Comparison of ENCODE assay signal across 22 mouse cellular contexts in genomic region chr2:77270136-77270535, GRCm38 (mm10). TPM values are rescaled to one million over a fixed set of nuclear protein-coding genes. Genes with fewer than 3 reads are reported as not detected.
DNase-seq lines count a peak whose midpoint lies in the region; ATAC-seq and TF ChIP-seq lines count a peak whose summit lies in the region.
"Had no signal": no experiment of that assay in that cellular context is flagged by ENCODE, and none has a peak within 500 bp of the region (broad histone marks: within the 10 kb centered on the region; RNA-seq: fewer than 3 reads in every experiment).

No protein-coding gene starts in this region.

- TF ChIP-seq CTCF in embryonic fibroblast, embryonic 13.5 days (IDR thresholded peaks at IDR 0.05; ENCODE audit: borderline replicate concordance, insufficient read depth, low read length), result no peak

- no peaks in the 10 kb centered on the region for H3K27me3 ChIP-seq in hindbrain, embryonic 16.5 days (replicated peaks; ENCODE audit: control insufficient read depth, insufficient read depth, low read length)
- H3K27me3 ChIP-seq: heart, embryonic 15.5 days; hindbrain, embryonic 15.5 days; liver, embryonic 13.5 days; megakaryocyte, embryonic 14.5 days; midbrain, embryonic 15.5 days; neural tube, embryonic 13.5 days had no signal

- TF ChIP-seq POLR2A in embryonic fibroblast, embryonic 13.5 days (IDR thresholded peaks at IDR 0.05; ENCODE audit: low read depth, low read length), result no peak

- no peak overlapping the region for H3K9ac ChIP-seq in hindbrain, embryonic 16.5 days (ENCODE audit: low read depth, low read length)
- H3K9ac ChIP-seq: heart, embryonic 15.5 days; hindbrain, embryonic 15.5 days; liver, embryonic 13.5 days; lung, embryonic 14.5 days; midbrain, embryonic 15.5 days; neural tube, embryonic 13.5 days had no signal

- peak; percentile 44 to 45 for DNase-seq in heart, postnatal 10 days
- no peak for DNase-seq in heart, adult 8-10 months (ENCODE audit: low spot score)
- DNase-seq in urinary bladder, postnatal 14 days (ENCODE audit: low spot score), result peak; percentile 44
- no peak for DNase-seq in urinary bladder, postnatal 10 days (ENCODE audit: low spot score)
- DNase-seq in spleen, postnatal 10 days (ENCODE audit: low spot score in 2 of 2), result no peak
- DNase-seq: cerebellum, adult 11 months; cerebellum, adult 9-11 months; heart, adult 2 months; kidney, postnatal 25 days; liver, embryonic 13.5 days; lung, embryonic 14.5 days; lung, postnatal 36 days; retina, postnatal 1 day; right cerebral cortex, postnatal 25 days had no signal

- no peak for ATAC-seq in hindbrain, embryonic 16.5 days
- ATAC-seq: intestine, postnatal 0 days; midbrain, embryonic 15.5 days had no signal

- no peaks in the 10 kb centered on the region for H3K36me3 ChIP-seq in hindbrain, embryonic 16.5 days (ENCODE audit: control insufficient read depth, insufficient read depth, low read length)
- H3K36me3 ChIP-seq: heart, embryonic 15.5 days; hindbrain, embryonic 15.5 days; liver, embryonic 13.5 days; midbrain, embryonic 15.5 days; neural tube, embryonic 13.5 days had no signal

- H3K9me3 ChIP-seq in hindbrain, embryonic 16.5 days (ENCODE audit: control insufficient read depth, low read length), result no peaks in the 10 kb centered on the region
- H3K9me3 ChIP-seq: heart, embryonic 15.5 days; hindbrain, embryonic 15.5 days; liver, embryonic 13.5 days; megakaryocyte, embryonic 14.5 days; midbrain, embryonic 15.5 days; neural tube, embryonic 13.5 days had no signal

- no peak overlapping the region for H3K4me3 ChIP-seq in embryonic fibroblast, embryonic 13.5 days (ENCODE audit: insufficient read depth, low read length)
- no peak overlapping the region for H3K4me3 ChIP-seq in hindbrain, embryonic 16.5 days (ENCODE audit: low read length)
- H3K4me3 ChIP-seq: heart, adult 2 months; heart, embryonic 15.5 days; hindbrain, embryonic 15.5 days; liver, embryonic 13.5 days; megakaryocyte, embryonic 14.5 days; midbrain, embryonic 15.5 days; neural tube, embryonic 13.5 days had no signal

- H3K4me1 ChIP-seq in embryonic fibroblast, embryonic 13.5 days (ENCODE audit: control insufficient read depth, insufficient read depth, low read length), result peaks cover 32% of the 10 kb centered on the region
- H3K4me1 ChIP-seq in hindbrain, embryonic 16.5 days (ENCODE audit: control insufficient read depth, insufficient read depth, low read depth, low read length), result peaks cover under 1% of the 10 kb centered on the region
- H3K4me1 ChIP-seq: liver, embryonic 13.5 days; megakaryocyte, embryonic 14.5 days had no signal

- no peak overlapping the region for H3K4me2 ChIP-seq in hindbrain, embryonic 16.5 days (ENCODE audit: low read length)
- H3K4me2 ChIP-seq: heart, embryonic 15.5 days; hindbrain, embryonic 15.5 days; liver, embryonic 13.5 days; lung, embryonic 14.5 days; midbrain, embryonic 15.5 days; neural tube, embryonic 13.5 days had no signal

- H3K27ac ChIP-seq in embryonic fibroblast, embryonic 13.5 days (ENCODE audit: insufficient read depth, low read length), result peak overlapping the region; percentile 81
- H3K27ac ChIP-seq in hindbrain, embryonic 16.5 days (ENCODE audit: low read depth, low read length), result no peak overlapping the region
- H3K27ac ChIP-seq: heart, adult 2 months; heart, embryonic 15.5 days; hindbrain, embryonic 15.5 days; liver, embryonic 13.5 days; midbrain, embryonic 15.5 days; neural tube, embryonic 13.5 days had no signal

- intact Hi-C loops in heart, postnatal 10 days (cut with DNase I), result no loop called here

- WGBS in hindbrain, embryonic 16.5 days, result 90% methylated on average over 1 of the region's 1 CpGs

RNA-seq across cellular contexts. Expression of gene Sestd1, which starts 10.3 kb away (rescaled TPM):
- 10 to 100 TPM; 27.8 to 31.7 TPM for total RNA-seq in heart, postnatal 10 days (2021)
- total RNA-seq in heart, adult 8-10 months (2022), result 10 to 100 TPM; 16.3 to 19.4 (median 17.2) TPM
- 28.1 and 33.0 TPM in 2 replicates for polyA plus RNA-seq in embryonic fibroblast, embryonic 13.5 days (2011; ENCODE audit: insufficient read length, low read depth, missing spikeins)
- polyA plus RNA-seq in hindbrain, embryonic 16.5 days (2015; fragmentation: Nextera tagmentation; extraction: Ambion mirVana), result 21.5 and 22.0 TPM in 2 replicates

Comparison
In these comparisons a context has a peak if more than half of its experiments do, and no peak if none do; other contexts are left out.
1. DNase-seq: peak in heart, postnatal 10 days (2 of 2) and urinary bladder, postnatal 14 days (single experiment); none in heart, adult 8-10 months (single experiment), urinary bladder, postnatal 10 days (single experiment) and spleen, postnatal 10 days (0 of 2).